23 mouse cellular contexts compared by ENCODE assay signal in genomic region chr7:97076977-97077376, GRCm38 (mm10). TPM values are rescaled to one million over a fixed set of nuclear protein-coding genes. Genes with fewer than 3 reads are reported as not detected.
DNase-seq lines count a peak whose midpoint lies in the region; ATAC-seq and TF ChIP-seq lines count a peak whose summit lies in the region.
"Had no signal": no experiment of that assay in that cellular context is flagged by ENCODE, and none has a peak within 500 bp of the region (broad histone marks: within the 10 kb centered on the region; RNA-seq: fewer than 3 reads in every experiment).

No protein-coding gene starts in this region.

- peak; percentile 27 for DNase-seq in kidney, adult 11 months
- no peak for DNase-seq in kidney, postnatal 4 days
- DNase-seq in kidney, postnatal 0 days (ENCODE audit: low spot score): no peak
- no peak for DNase-seq in kidney, postnatal 14 days
- peak; percentile 23 for DNase-seq in lung, postnatal 36 days
- DNase-seq in lung, adult 2 months: no peak
- no peak for DNase-seq in embryo, embryonic 10.5 days (ENCODE audit: low spot score)
- DNase-seq: adrenal gland, adult 2 months; adrenal gland, postnatal 25 days; cerebellum, adult 2 months; cerebellum, postnatal 10 days; embryo, embryonic 11 days; gastrocnemius, postnatal 10 days; heart, adult 2 months; heart, postnatal 14 days had no signal

- peaks cover 4% of the 10 kb centered on the region; the same call in 1 of the 2 replicates for H3K4me1 ChIP-seq in kidney, postnatal 0 days (replicated peaks; ENCODE audit: insufficient read depth, low read length)
- peaks cover 3% of the 10 kb centered on the region for H3K4me1 ChIP-seq in lung, adult 2 months (ENCODE audit: control insufficient read depth, insufficient read depth, low read length)
- H3K4me1 ChIP-seq: hindbrain, embryonic 13.5 days had no signal

- H3K27me3 ChIP-seq in kidney, postnatal 0 days (ENCODE audit: insufficient read depth, low read length): no peaks in the 10 kb centered on the region
- H3K27me3 ChIP-seq: embryonic facial prominence, embryonic 15.5 days; forebrain, embryonic 15.5 days; heart, embryonic 15.5 days; hindbrain, embryonic 13.5 days; Patski had no signal

- no peak for ATAC-seq in kidney, postnatal 0 days (replicated peaks; ENCODE audit: low FRiP score, low read depth)
- ATAC-seq: activated CD4-positive, CD25-positive, alpha-beta regulatory T cell, adult 4 months; forebrain, embryonic 15.5 days; Patski had no signal

- H3K36me3 ChIP-seq in kidney, postnatal 0 days (ENCODE audit: insufficient read depth, low read length): no peaks in the 10 kb centered on the region
- H3K36me3 ChIP-seq: embryonic facial prominence, embryonic 15.5 days; forebrain, embryonic 15.5 days; heart, embryonic 15.5 days; hindbrain, embryonic 13.5 days had no signal

- H3K4me3 ChIP-seq in kidney, postnatal 0 days (replicated peaks; ENCODE audit: low read depth, low read length): no peak overlapping the region
- no peak overlapping the region for H3K4me3 ChIP-seq in lung, adult 2 months (replicated peaks; ENCODE audit: extremely low read depth, low read depth, low read length)
- H3K4me3 ChIP-seq: embryonic facial prominence, embryonic 15.5 days; erythroblast, embryonic 14.5 days; forebrain, embryonic 15.5 days; heart, adult 2 months; heart, embryonic 15.5 days; hindbrain, embryonic 13.5 days had no signal

- peak overlapping the region; percentile 11; the same call in 1 of the 2 replicates for H3K27ac ChIP-seq in kidney, postnatal 0 days
- H3K27ac ChIP-seq: embryonic facial prominence, embryonic 15.5 days; forebrain, embryonic 15.5 days; heart, embryonic 15.5 days; hindbrain, embryonic 13.5 days had no signal

- TF ChIP-seq POLR2A in lung, adult 2 months (IDR thresholded peaks at IDR 0.05; ENCODE audit: borderline replicate concordance, extremely low read depth, low read depth, low read length): no peak

- H3K4me2 ChIP-seq in kidney, postnatal 0 days (ENCODE audit: low read length): no peak overlapping the region
- H3K4me2 ChIP-seq: embryonic facial prominence, embryonic 15.5 days; forebrain, embryonic 15.5 days; heart, embryonic 11.5 days; heart, embryonic 15.5 days; hindbrain, embryonic 13.5 days had no signal

- no peaks in the 10 kb centered on the region for H3K9me3 ChIP-seq in kidney, postnatal 0 days (replicated peaks; ENCODE audit: low read length)
- H3K9me3 ChIP-seq: embryonic facial prominence, embryonic 15.5 days; forebrain, embryonic 15.5 days; heart, embryonic 15.5 days; hindbrain, embryonic 13.5 days had no signal

- no peak for TF ChIP-seq CTCF in kidney, postnatal 0 days (IDR thresholded peaks at IDR 0.05; ENCODE audit: low read depth)
- TF ChIP-seq CTCF in lung, adult 2 months (IDR thresholded peaks at IDR 0.05; ENCODE audit: insufficient read depth, low read length): no peak

- H3K9ac ChIP-seq in kidney, postnatal 0 days (ENCODE audit: low read depth, low read length): no peak overlapping the region
- H3K9ac ChIP-seq: embryonic facial prominence, embryonic 15.5 days; forebrain, embryonic 15.5 days; heart, embryonic 15.5 days; hindbrain, embryonic 13.5 days had no signal

RNA-seq across cellular contexts. Expression of gene Gab2, which starts 4.4 kb away (rescaled TPM):
- polyA plus RNA-seq in kidney, postnatal 0 days (2015; fragmentation: Nextera tagmentation; extraction: Ambion mirVana): 10.6 and 11.4 TPM in 2 replicates
- 22.6 and 25.8 TPM in 2 replicates for polyA plus RNA-seq in lung, adult 2 months (2012; rRNA removed)

Comparison
In these comparisons a context has a peak if more than half of its experiments do, and no peak if none do; other contexts are left out.
1. DNase-seq: peak in kidney, adult 11 months (single experiment) and lung, postnatal 36 days (single experiment); none in kidney, postnatal 4 days (0 of 2), kidney, postnatal 0 days (single experiment), kidney, postnatal 14 days (single experiment), lung, adult 2 months (single experiment) and embryo, embryonic 10.5 days (single experiment).